Mouse (Mus musculus): ENCODE measurements at regions not wholly inside any gene's neighbourhood (a gene's known extent, or its start where the extent isn't known, plus 50 kb on each side); places are given as distances from the start of the nearest gene placed in this dataset.

DNA sequence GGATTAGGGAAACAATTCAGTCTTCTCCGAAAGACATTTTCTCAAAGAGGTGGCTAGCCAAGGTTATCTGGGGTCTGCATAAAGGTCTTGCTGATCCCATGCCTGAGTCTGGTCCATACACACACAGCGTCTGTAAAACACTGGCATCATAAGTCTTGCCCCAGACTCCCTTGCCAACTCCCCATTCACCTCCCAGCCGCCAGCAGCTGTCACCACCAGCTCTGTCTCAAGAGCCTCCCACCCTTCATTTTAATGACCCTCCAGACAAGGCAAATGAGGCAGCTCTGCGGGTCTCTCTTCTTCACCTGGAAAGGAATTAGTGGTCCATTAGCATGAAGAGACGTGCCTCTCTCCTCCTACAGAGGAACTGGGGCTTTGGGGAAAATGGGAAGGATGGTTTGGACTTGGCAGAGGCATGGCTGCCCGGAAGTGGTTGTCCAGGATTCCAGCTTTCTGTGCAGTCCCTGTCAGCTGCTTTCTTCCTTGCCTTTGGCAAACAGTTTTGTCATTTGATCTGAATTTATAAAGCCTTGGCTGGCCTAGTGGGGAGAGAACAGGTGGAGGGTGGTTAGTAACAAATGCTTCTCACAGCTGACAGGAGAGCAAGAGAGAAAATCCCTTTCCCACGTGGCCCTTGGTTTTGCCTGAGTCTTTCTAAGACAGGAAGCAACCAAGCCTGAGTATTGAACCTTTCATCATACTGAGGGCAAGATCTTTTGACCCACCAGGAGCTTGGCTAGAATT lies 173.3 kb upstream of the Opcml start:
- TF ChIP-seq POLR2A (IDR thresholded peaks at IDR 0.05; ENCODE audit: low read depth, low read length) (no peak), CTCF (IDR thresholded peaks at IDR 0.05; ENCODE audit: borderline replicate concordance, insufficient read depth, low read length) (no peak)

All from embryonic fibroblast, embryonic 13.5 days (primary cell).